Mouse (Mus musculus): ENCODE measurements around the gene Hoxb8. TPM values are rescaled to one million over a fixed set of nuclear protein-coding genes. Genes with fewer than 3 reads are reported as not detected.

Hoxb8 gene
- polyA plus RNA-seq, 1 experiment from 2014 or later = not detected

DNA sequence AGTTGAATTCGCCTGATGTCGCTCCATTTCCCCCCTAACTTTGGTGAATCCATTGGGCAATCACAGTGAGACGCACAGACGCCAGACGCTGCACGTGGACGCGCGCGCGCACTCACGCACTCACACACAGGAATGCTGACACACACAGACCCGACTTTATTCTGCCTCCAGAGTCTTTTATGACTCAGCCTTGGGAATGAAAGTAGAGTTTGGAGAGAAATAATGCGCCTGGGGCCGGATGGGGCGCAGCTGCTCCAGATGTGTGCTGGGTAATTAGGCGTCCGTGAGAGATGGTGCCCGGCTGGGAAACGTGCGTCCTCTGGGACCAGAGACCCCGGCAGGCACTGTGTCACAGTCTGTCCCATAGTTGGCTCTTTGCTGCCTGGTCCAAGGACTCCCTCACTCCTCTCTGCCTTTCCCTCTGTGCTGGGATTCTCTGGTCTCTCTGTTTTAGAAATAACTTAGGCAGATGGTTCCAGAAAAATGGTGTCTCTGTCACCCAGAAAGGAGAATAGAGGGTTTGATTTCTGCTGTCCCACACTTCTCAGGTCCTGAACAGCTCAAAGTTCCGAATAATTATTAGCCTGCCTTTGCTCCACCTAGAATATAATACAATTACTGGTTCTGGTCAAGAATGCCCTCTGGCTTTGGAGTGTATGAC, 21.3 kb upstream of the Hoxb8 start:
- Histone ChIP-seq H3K9me3 (replicated peaks) (no peaks in the 10 kb centered on the region), H3K27me3 (ENCODE audit: low read depth, poor library complexity, severe bottlenecking) (peaks cover 100% of the 10 kb centered on the region), H3K4me3 (no peak overlapping the region), H3K4me1 (no peaks in the 10 kb centered on the region), H3K27ac (replicated peaks) (no peak overlapping the region), H3K36me3 (no peaks in the 10 kb centered on the region)
- DNase-seq (ENCODE audit: low spot score) = peak; percentile 29
- WGBS = 2% methylated on average over 23 of the region's 23 CpGs

DNA sequence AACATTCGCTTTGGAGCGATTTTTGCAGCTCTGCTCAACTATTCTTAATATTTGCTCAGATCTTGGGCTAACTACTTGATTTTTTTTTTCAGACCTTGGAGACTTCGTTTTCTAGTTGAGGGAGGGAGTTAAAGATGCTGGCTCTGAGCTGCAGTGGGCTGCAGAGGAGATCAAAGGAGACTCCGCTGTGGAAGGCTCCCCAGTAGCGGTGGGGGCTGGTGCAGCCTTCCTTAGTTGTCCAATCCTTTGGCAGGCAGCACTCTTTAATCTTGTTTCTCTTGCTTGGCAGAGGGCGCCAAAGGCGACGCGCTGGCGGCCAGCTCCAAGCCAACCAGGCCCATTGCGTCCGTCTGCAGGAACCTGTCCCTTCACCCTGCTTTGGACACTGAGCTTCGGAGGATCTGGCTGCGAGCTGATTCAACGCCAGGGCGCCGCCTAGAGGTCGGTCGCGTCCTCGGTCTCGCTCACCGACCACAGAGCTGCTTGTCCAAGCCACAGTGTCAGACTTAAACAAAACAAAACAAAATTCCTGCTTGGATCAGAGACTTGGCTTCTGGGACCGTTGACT, 20.3 kb upstream of the Hoxb8 start:
- Histone ChIP-seq H3K36me3 (no peaks in the 10 kb centered on the region), H3K9me3 (replicated peaks) (no peaks in the 10 kb centered on the region), H3K4me1 (no peaks in the 10 kb centered on the region), H3K4me3 (no peak overlapping the region), H3K27ac (replicated peaks) (no peak overlapping the region), H3K27me3 (ENCODE audit: low read depth, poor library complexity, severe bottlenecking) (peaks cover 100% of the 10 kb centered on the region)
- DNase-seq (ENCODE audit: low spot score) = peak; percentile 86
- under 1% methylated on average over 24 of the region's 24 CpGs for WGBS

GRCm38 (mm10) chr11:96262262-96262830, 19.4 kb upstream of the Hoxb8 start:
- peaks cover 100% of the 10 kb centered on the region for H3K27me3 ChIP-seq (ENCODE audit: low read depth, poor library complexity, severe bottlenecking)
- H3K4me1 ChIP-seq = no peaks in the 10 kb centered on the region
- no peak overlapping the region for H3K27ac ChIP-seq (replicated peaks)
- no peaks in the 10 kb centered on the region for H3K36me3 ChIP-seq
- H3K4me3 ChIP-seq = no peak overlapping the region
- WGBS = 10% methylated on average over 6 of the region's 6 CpGs
- DNase-seq (ENCODE audit: low spot score) = peak; percentile 22
- H3K9me3 ChIP-seq (replicated peaks) = no peaks in the 10 kb centered on the region

DNA sequence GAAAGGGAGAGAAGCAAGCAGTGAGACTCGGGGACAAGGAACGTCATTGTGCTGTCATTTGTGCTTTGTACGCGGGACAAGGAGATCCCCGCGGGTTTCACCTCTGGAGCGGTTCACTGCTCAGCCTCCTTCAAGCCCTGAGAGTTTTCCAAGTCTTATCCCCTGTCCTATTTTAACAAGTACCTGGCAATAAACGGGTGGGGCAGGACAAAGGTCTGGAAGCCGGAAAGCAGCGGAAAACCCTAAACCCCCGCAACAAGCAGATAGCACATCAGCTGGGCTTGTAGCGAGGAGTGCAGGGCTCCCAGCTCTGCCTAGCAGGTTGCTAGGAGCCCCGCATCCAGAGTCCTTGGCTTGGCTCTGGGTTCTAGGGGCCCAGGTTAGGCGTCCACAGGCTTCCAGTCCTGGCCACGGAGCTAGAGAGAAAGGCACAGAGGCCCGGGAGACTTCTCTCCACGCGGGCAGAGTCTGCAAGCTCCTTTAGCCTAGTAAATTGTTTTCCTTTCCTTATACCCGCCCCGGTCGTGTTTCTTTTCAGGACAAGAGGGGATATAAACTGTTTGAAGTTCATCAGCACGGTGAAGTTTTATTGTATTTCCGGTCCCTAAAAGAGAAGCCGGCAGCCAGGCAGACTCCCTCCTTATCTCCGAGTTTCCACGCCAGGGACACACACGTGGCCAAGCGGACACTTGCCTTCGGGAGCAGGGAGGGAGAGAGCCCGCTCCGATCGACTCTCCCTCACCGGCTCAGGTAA, 17.9 kb upstream of the Hoxb8 start:
- Histone ChIP-seq H3K9me3 (replicated peaks) (no peaks in the 10 kb centered on the region), H3K36me3 (no peaks in the 10 kb centered on the region), H3K4me3 (no peak overlapping the region), H3K27me3 (ENCODE audit: low read depth, poor library complexity, severe bottlenecking) (peaks cover 100% of the 10 kb centered on the region), H3K4me1 (no peaks in the 10 kb centered on the region), H3K27ac (replicated peaks) (no peak overlapping the region)
- under 1% methylated on average over 33 of the region's 33 CpGs for WGBS
- DNase-seq (ENCODE audit: low spot score) = no peak

GRCm38 (mm10) chr11:96264390-96265020, 17.2 kb upstream of the Hoxb8 start:
- Histone ChIP-seq H3K27me3 (ENCODE audit: low read depth, poor library complexity, severe bottlenecking) (peaks cover 100% of the 10 kb centered on the region), H3K27ac (replicated peaks) (no peak overlapping the region), H3K9me3 (replicated peaks) (no peaks in the 10 kb centered on the region), H3K36me3 (no peaks in the 10 kb centered on the region), H3K4me3 (no peak overlapping the region), H3K4me1 (no peaks in the 10 kb centered on the region)
- peak; percentile 53 for DNase-seq (ENCODE audit: low spot score)
- WGBS = under 1% methylated on average over 8 of the region's 8 CpGs

- Histone ChIP-seq H3K36me3 (no peaks in the 10 kb centered on the region), H3K4me3 (no peak overlapping the region), H3K27ac (replicated peaks) (no peak overlapping the region), H3K4me1 (peaks cover 2% of the 10 kb centered on the region; the same call in 1 of the 2 replicates), H3K9me3 (replicated peaks) (no peaks in the 10 kb centered on the region), H3K27me3 (ENCODE audit: low read depth, poor library complexity, severe bottlenecking) (peaks cover 100% of the 10 kb centered on the region)
- WGBS = 2% methylated on average over 7 of the region's 7 CpGs
- peak; percentile 39 for DNase-seq (ENCODE audit: low spot score)
These were observed 15.8 kb upstream of the Hoxb8 start for GRCm38 (mm10) chr11:96265954-96266353.

DNA sequence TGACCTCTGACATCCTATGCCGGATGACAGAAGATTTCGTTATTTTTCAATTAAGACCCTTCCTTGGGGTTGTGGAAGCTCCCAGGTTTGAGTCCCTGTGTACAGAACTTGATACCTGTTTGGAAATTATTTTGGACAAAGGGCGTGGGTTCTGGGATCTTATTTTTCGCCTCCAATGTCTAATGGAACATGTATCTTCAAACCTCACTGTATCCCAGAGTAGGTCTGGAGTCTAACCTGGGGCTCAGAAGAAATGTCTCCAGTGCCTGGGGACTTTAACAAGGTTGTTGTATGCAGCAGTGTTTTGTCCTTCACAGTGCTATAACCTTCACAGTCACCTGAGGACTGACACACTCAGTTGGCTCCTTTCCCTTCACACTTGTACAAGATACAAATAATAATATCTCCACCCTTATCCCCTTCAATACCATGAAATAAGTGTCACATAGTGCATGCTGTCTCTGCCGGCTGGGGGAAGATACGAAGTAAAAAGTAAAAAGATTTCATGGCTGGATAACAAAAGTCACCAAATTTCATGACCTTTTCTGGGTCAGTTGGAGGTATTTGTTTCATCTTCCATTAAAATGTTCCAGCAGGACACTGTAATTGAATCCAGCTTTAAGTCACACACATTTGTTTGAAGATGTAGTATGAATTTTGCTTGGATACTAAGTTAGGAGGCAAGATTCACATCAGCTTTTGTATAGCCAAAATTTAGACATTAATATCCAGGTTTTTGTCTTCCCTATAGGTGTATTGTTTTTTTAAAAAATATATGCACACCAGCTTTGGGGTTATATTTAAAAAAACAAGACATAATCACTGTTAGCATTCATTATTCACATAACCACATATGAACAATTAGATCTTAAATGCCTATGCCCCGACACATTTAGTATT, 14.4 kb upstream of the Hoxb8 start:
- Histone ChIP-seq H3K36me3 (no peaks in the 10 kb centered on the region), H3K4me1 (peaks cover 15% of the 10 kb centered on the region), H3K27me3 (ENCODE audit: low read depth, poor library complexity, severe bottlenecking) (peaks cover 100% of the 10 kb centered on the region), H3K9me3 (replicated peaks) (no peaks in the 10 kb centered on the region), H3K4me3 (no peak overlapping the region), H3K27ac (replicated peaks) (no peak overlapping the region)
- WGBS = 9% methylated on average over 7 of the region's 7 CpGs
- DNase-seq (ENCODE audit: low spot score) = peak; percentile 40

GRCm38 (mm10) chr11:96268031-96268745, 13.5 kb upstream of the Hoxb8 start:
- H3K9me3 ChIP-seq (replicated peaks) = no peaks in the 10 kb centered on the region
- no peak overlapping the region for H3K4me3 ChIP-seq
- DNase-seq (ENCODE audit: low spot score) = peak; percentile 34
- peaks cover 18% of the 10 kb centered on the region for H3K4me1 ChIP-seq
- WGBS = 3% methylated on average over 1 of the region's 1 CpGs
- H3K27ac ChIP-seq (replicated peaks) = no peak overlapping the region
- no peaks in the 10 kb centered on the region for H3K36me3 ChIP-seq
- peaks cover 100% of the 10 kb centered on the region for H3K27me3 ChIP-seq (ENCODE audit: low read depth, poor library complexity, severe bottlenecking)

- Histone ChIP-seq H3K27me3 (ENCODE audit: low read depth, poor library complexity, severe bottlenecking) (peaks cover 100% of the 10 kb centered on the region), H3K4me3 (no peak overlapping the region), H3K27ac (replicated peaks) (no peak overlapping the region), H3K36me3 (no peaks in the 10 kb centered on the region), H3K9me3 (replicated peaks) (no peaks in the 10 kb centered on the region), H3K4me1 (peaks cover 18% of the 10 kb centered on the region)
- DNase-seq (ENCODE audit: low spot score) = no peak
- under 1% methylated on average over 19 of the region's 19 CpGs for WGBS
These were observed 11.8 kb upstream of the Hoxb8 start for GRCm38 (mm10) chr11:96269869-96270268.

GRCm38 (mm10) chr11:96270996-96271540, 10.6 kb upstream of the Hoxb8 start, which contains the start of gene Hoxb9:
Gene Hoxb9, plus strand, starts transcription at chr11:96271457.
- Histone ChIP-seq H3K27me3 (ENCODE audit: low read depth, poor library complexity, severe bottlenecking) (peaks cover 100% of the 10 kb centered on the region), H3K4me1 (peaks cover 18% of the 10 kb centered on the region), H3K4me3 (no peak within 1 kb of the TSS), H3K9me3 (replicated peaks) (no peaks in the 10 kb centered on the region), H3K36me3 (no peaks in the 10 kb centered on the region), H3K27ac (replicated peaks) (no peak within 1 kb of the TSS)
- no peak for DNase-seq (ENCODE audit: low spot score)
- WGBS = under 1% methylated on average over 40 of the region's 40 CpGs

DNA sequence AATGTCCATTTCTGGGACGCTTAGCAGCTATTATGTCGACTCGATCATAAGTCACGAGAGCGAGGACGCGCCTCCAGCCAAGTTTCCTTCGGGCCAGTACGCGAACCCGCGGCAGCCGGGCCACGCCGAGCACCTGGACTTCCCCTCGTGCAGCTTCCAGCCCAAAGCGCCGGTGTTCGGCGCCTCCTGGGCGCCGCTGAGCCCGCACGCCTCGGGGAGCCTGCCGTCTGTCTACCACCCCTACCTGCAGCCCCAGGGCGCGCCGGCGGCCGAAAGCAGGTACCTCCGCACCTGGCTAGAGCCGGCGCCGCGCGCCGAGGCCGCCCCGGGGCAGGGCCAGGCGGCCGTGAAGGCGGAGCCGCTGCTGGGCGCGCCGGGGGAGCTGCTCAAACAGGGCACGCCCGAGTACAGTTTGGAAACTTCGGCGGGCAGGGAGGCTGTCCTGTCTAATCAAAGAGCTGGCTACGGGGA, 10.1 kb upstream of the Hoxb8 start:
- Histone ChIP-seq H3K27ac (replicated peaks) (no peak overlapping the region), H3K4me1 (peaks cover 18% of the 10 kb centered on the region), H3K4me3 (no peak overlapping the region), H3K36me3 (no peaks in the 10 kb centered on the region), H3K9me3 (replicated peaks) (no peaks in the 10 kb centered on the region), H3K27me3 (ENCODE audit: low read depth, poor library complexity, severe bottlenecking) (peaks cover 100% of the 10 kb centered on the region)
- whole genome bisulfite sequencing = under 1% methylated on average over 52 of the region's 52 CpGs
- DNase-seq (ENCODE audit: low spot score) = no peak
